Mouse (Mus musculus): ENCODE measurements around the gene Znfx1.

Gene Znfx1

GRCm38 (mm10) chr2:167071641-167072601, 9.1 kb upstream of the Znfx1 start:
- peak; percentile 76 for DNase-seq (ENCODE audit: low read depth, low spot score)

GRCm38 (mm10) chr2:167071266-167071640, 8.4 kb upstream of the Znfx1 start:
- DNase-seq (ENCODE audit: low read depth, low spot score): no peak

- DNase-seq (ENCODE audit: low read depth, low spot score): no peak
These were observed 7.5 kb upstream of the Znfx1 start for GRCm38 (mm10) chr2:167070341-167070740.

GRCm38 (mm10) chr2:167067575-167067974, 4.8 kb upstream of the Znfx1 start:
- no peak for DNase-seq (ENCODE audit: low read depth, low spot score)

GRCm38 (mm10) chr2:167066528-167067516, 4.0 kb upstream of the Znfx1 start:
- DNase-seq (ENCODE audit: low read depth, low spot score): no peak

- DNase-seq (ENCODE audit: low read depth, low spot score): no peak
These were observed 3.2 kb upstream of the Znfx1 start for GRCm38 (mm10) chr2:167066031-167066430.

- no peak for DNase-seq (ENCODE audit: low read depth, low spot score)
These were observed 1.9 kb upstream of the Znfx1 start for GRCm38 (mm10) chr2:167064601-167065295.

- DNase-seq (ENCODE audit: low read depth, low spot score): no peak
These were observed 1.2 kb upstream of the Znfx1 start for GRCm38 (mm10) chr2:167063906-167064496.

GRCm38 (mm10) chr2:167062497-167062911, 311 bp downstream of the Znfx1 start:
- DNase-seq (ENCODE audit: low read depth, low spot score): peak; percentile 96

GRCm38 (mm10) chr2:167061381-167062034, 1.3 kb downstream of the Znfx1 start:
- DNase-seq (ENCODE audit: low read depth, low spot score): no peak

- DNase-seq (ENCODE audit: low read depth, low spot score): no peak
These were observed 2.1 kb downstream of the Znfx1 start for GRCm38 (mm10) chr2:167060761-167061160.

- DNase-seq (ENCODE audit: low read depth, low spot score): no peak
These were observed 2.5 kb downstream of the Znfx1 start for GRCm38 (mm10) chr2:167060360-167060759.

- DNase-seq (ENCODE audit: low read depth, low spot score): no peak
These were observed 2.9 kb downstream of the Znfx1 start for GRCm38 (mm10) chr2:167059960-167060359.

GRCm38 (mm10) chr2:167059536-167059935, 3.3 kb downstream of the Znfx1 start:
- DNase-seq (ENCODE audit: low read depth, low spot score): no peak

GRCm38 (mm10) chr2:167058814-167059387, 3.9 kb downstream of the Znfx1 start:
- DNase-seq (ENCODE audit: low read depth, low spot score): no peak

- DNase-seq (ENCODE audit: low read depth, low spot score): no peak
These were observed 4.6 kb downstream of the Znfx1 start for GRCm38 (mm10) chr2:167058201-167058600.

- no peak for DNase-seq (ENCODE audit: low read depth, low spot score)
These were observed 5.9 kb downstream of the Znfx1 start for GRCm38 (mm10) chr2:167056942-167057323.

GRCm38 (mm10) chr2:167056210-167056941, 6.4 kb downstream of the Znfx1 start:
- DNase-seq (ENCODE audit: low read depth, low spot score): no peak

GRCm38 (mm10) chr2:167055386-167055785, 7.4 kb downstream of the Znfx1 start:
- DNase-seq (ENCODE audit: low read depth, low spot score): no peak
